Mouse (Mus musculus): ENCODE measurements around the gene Grik2.

GRCm38 (mm10) chr10:49456791-49457190 lies 331.8 kb downstream of the Grik2 start:
- no peak for TF ChIP-seq CTCF (IDR thresholded peaks at IDR 0.05; ENCODE audit: extremely low read depth, insufficient read length, insufficient replicate concordance, low read depth, low read length)
- no peak for TF ChIP-seq POLR2A (IDR thresholded peaks at IDR 0.05; ENCODE audit: low read depth, low read length)
